Mouse (Mus musculus) small intestine, adult 2 months (tissue): ENCODE measurements around the gene Rgs11.

Source experiments
- CTCF ChIP-seq: fragments of 200-500 bp; IDR thresholded peaks from 2 replicates; pipeline ENCODE4 v1.5.1; 2012; ENCODE audit warnings: low read depth, mild to moderate bottlenecking, control low read depth, inconsistent platforms, low read length, moderate library complexity, mixed read lengths; ENCODE audit not compliant: insufficient replicate concordance, insufficient read length; ENCODE audit errors: extremely low read depth
- POLR2A ChIP-seq: fragments of 200-500 bp; IDR thresholded peaks from 2 replicates; pipeline ENCODE4 v1.6.1; 2012; ENCODE audit warnings: low read depth, mild to moderate bottlenecking, control low read depth, inconsistent platforms, low read length, moderate library complexity

DNA sequence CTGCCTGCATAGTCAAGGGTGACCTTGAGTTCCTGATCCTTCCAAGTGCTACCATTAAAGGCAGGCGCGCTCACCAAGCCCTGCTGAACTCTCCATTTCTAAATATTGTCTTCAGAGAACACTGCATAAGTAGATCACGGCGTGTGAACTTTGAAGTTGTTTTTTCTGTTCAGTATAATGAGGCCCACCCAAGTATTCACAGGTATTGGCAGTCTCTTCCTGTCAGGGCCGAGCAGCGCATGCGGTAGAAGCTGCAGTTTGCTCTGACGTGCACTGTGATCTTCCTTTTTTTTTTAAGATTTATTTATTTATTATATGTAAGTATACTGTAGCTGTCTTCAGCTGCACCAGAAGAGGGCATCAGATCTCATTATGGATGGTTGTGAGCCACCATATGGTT is 31.6 kb downstream of the Rgs11 start:
- TF ChIP-seq POLR2A (no peak), CTCF (no peak)
